Mouse (Mus musculus) stomach, embryonic 16.5 days (tissue): ENCODE results near the gene Ntsr2. TPM values are rescaled to one million over a fixed set of nuclear protein-coding genes. Genes with fewer than 3 reads are reported as not detected.

Source experiments
- polyA plus RNA-seq: library from polyadenylated mRNA; unstranded; fragments of >200 nt; fragmentation: Nextera tagmentation; extraction: Ambion mirVana; gene quantifications from 2 replicates; pipeline ENCODE4 v1.2.1, GENCODE M21; 2015

The Ntsr2 gene
- polyA plus RNA-seq, 1 experiment from 2014 or later, result not detected

Other genes with a start within 250 kb of the Ntsr2 start
- 6.6 and 6.9 TPM in 2 replicates for gene Lpin1, start 42.4 kb upstream of the Ntsr2 start, polyA plus RNA-seq
- 0.80 and 1.0 TPM in 2 replicates for gene Greb1, start 147.5 kb downstream of the Ntsr2 start, polyA plus RNA-seq
- gene E2f6, start 157.6 kb downstream of the Ntsr2 start, polyA plus RNA-seq, result 26.5 and 27.9 TPM in 2 replicates
- gene Rock2, start 241.5 kb downstream of the Ntsr2 start, polyA plus RNA-seq, result 14.3 and 16.5 TPM in 2 replicates